Mouse (Mus musculus): ENCODE results near the gene Rtn1.

The Rtn1 gene

DNA sequence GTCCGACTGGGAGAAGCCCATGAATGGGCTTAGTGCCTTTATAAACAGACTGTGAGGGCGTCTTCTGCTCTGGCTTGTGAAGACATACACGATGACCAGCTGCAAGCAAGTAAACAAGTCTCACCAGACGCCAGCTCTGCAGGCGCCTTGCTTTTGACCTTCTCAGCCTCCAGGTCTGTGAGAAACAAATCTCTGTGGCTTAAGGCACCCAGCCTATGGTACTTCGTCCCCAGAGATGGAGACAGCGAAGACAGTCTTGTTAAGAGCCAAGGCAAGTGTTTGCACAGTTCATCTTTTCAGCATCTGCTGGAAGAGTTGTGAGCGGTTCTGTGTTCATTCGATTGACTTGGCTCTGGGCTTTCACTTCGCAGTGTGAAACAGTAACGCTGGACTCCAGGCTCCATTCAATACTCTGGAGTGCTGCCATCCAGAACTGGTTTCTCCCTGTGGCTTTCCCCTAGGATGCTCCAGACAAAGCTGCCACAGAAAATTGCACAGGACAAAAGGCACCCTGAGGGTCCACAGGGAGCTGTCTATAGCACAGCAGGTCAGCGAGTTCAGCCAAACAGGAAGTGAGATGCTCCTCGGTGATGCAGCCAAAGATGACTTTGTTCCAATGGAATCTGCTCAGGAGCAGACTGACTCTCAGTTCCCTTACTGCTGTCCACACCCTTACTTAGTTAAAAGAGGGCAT lies 135.0 kb downstream of the Rtn1 start:
- no peak for DNase-seq

DNA sequence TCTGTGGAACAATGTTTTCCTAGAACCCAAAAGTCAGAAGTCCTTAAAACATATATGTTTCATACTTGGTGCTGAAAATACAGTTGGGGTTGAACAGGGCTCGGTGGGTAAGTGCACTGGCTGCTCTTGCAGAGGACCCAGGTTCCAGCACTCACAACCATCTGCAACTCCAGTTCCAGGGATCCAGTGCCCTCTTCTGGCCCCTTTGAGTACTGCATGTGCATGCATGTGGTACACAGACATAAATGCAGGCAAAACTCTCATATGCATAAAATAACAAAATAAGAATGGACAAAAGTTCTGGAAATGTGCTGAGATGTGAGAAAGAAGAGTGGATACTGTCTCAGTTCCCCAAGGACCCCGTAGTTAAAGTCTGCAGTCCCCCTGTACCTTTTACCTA lies 141.2 kb downstream of the Rtn1 start:
- DNase-seq: no peak

DNA sequence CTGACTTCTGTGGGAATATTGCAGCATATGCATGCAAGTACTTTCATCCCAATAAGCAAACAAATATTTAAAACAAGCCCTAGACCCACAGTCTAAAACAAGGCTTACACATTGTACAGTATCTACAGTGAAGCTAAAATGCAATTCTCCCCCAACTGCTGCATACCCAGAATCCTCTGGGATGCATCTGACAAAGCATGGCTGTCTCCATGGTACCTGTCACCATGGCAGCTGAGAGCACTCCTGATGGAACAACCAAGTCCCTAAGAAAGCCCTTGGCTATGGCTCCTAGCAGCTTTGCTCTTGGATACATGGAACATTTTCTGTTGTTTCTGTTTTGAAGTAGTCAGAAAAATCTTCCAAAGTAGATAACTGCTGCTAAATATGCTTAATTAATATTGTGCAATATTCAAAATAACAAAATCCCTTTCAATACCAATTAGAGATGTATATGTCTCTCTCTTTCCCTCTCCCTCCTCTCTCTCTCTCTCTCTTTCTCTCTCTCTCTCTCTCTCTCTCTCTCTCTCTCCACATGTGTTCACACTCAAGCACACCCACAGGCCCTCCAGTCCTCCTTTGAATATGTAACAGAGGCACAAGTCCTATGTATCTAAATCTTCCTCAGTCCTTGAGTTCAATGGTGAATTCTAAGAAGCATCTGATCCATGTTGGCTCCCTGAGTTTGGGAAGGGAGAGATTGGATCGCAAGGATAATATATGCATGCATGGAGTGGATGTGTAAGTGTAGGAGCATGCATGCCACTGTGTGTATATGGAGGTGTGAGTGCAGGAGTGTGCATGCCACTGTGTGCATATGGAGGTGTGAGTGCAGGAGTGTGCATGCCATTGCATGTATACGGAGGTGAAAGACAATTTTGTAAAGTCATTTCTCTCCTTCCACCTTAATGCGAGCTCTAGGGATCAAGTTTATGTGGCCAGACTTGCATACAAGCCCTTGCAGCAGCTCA lies 143.3 kb downstream of the Rtn1 start:
- no peak for DNase-seq

DNA sequence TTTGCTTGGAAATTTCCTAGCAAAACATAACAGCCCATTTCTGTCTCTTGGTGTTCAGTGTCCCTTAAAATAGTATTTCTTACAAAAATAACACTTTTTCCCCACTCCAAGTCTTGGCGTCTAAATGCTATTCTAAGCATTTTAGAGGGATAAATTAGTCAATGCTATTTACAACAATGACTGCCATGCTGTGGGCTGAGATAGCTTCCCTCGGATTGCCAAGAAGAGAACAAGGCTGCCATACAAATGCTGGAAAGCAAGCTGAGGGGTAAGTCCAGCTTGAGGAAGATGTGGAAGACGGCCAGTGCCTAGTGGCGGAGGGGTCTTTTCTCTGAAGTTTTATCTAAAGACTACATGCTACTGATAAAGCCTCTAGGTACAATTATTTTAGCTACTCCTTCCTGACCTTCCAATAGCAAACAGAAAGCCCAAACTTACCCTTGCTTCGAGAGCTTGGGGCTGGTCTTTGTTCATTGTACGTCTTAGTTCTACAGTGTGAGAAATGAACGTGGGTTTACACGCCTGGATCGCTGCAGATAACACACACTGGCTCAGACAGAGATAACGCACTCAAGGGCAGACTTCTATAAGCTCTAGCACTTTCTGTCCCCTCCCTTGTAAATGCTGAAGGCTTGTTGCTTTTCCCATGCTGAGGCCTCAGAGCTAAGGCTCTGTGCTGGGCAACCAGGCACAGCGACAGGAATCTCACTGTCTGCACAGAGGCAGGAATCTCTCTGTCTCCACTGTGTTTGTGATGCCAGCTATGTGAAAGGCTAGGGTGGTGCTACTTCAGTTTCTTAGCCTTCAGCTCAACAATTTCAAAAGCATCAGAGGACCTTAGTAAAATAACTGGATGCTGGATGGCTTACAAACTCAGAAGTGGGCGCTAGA lies 145.4 kb downstream of the Rtn1 start:
- no peak for DNase-seq

DNA sequence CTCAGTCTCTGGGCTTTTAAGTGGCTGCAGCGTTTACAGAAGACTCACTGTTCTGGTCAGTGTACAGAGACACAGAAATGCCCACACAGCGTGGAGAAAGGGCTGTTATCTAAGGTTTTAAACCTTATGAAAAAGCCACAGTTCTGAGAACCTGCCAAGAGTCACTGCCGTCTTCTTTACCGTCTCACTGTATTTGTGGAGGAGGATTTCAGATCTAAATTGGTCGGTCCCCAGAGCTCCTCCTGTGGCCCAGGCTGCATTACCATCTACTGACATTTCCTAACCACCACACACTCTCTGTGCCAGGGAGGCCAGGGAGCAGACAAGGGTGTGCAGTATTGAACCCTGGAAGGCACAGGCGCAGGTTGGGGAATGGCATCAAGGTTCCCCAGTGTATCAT lies 151.9 kb downstream of the Rtn1 start:
- no peak for DNase-seq

DNA sequence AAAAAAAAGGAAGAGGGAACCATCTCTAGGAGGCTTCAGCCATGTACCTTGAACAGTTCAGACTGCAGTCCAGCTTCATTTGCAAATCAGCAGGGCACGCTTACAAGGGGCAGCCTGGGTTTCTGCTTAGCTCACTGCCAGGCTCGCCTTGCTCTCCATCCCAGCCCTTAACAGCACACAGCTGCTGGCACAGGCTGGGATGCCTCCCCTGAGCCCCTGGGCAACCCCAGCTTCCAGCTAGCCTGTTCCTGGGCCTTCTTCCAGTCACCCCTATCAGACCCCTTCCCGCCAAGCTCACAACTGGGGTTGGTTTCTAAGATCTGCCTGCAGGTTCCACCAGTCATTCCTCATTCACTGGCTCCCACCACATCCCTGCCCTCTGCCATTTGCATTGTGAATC lies 155.8 kb downstream of the Rtn1 start:
- DNase-seq: no peak

DNA sequence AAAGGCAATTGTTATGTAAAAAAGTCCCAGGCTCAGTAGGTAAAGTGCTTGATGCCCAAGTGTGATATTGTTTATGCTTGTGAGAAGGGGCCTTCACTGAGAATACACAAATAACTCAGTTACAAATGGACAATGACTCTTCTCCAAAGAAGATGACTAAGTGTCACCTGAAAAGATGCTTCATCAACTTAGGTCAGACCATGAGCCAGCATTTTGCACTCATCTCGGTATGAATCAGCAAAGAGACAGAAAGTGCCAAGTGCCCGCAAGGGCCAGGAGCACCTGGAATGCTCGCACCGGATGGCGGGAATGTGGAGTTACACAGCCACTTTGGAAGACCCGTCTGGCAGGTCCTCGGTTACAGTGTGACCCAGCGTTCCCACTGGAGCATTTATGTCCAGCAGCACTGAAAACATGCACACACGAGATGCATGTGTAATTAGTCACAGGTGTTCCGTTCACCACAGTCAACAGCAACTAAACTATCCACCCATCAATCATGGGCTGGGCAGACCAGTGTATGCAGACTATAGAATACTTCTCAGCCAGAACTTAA lies 156.9 kb downstream of the Rtn1 start:
- DNase-seq: no peak

DNA sequence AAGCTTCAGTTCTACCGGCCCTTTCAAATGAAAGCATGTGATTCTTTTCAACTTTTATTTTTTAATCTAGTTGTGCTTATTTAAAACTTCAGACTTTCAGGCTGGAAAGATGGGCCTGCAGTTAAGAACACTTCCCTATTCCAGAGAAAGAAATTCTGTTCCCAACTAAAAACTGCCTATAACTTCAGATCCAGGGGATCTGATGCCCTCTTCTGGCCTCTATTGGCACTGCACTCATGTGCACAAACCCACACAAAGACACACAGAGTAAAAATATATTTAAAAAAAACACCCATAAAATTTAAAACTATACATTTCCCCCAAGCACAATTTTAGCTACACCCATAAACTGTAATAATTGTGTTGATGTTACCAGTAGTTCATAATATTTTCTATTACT lies 163.9 kb downstream of the Rtn1 start:
- DNase-seq: no peak

DNA sequence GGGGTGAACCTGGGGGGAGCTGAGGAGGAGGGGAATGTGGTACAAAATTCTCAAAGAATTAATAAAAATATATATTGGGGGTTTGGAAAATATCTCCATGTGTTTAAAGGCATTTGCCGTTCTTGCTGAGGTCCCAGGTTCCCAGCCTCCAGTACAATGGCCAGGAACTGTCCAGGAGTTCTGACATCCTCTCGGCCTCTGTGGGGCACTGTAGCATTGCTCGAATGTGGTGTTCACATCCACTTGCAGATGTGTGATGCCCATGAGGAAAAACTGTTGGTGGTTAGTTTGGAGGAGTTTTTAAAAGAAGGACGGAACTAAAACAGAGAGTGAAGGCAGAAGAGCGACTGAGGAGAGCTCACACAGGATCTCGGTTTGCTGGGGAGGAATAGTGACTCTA lies 166.0 kb downstream of the Rtn1 start:
- no peak for DNase-seq

DNA sequence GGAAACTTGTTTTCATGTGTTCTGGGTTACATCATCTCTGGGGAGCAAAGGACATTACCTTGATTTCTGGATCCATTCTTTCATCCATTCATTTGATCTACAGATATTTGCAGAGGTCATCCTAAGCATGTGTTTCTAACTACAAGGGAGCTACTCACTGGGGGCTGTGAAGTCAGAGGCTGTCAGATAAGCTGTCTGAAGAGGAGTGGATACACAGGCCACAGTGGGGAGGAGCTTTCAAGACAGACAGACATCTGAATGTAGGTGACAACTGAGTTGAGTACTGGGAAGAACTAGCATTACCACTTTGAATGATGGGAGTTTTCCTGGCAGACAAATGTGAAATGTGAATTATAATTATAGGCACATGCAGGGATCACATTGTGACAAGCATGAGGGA lies 168.3 kb downstream of the Rtn1 start:
- no peak for DNase-seq

DNA sequence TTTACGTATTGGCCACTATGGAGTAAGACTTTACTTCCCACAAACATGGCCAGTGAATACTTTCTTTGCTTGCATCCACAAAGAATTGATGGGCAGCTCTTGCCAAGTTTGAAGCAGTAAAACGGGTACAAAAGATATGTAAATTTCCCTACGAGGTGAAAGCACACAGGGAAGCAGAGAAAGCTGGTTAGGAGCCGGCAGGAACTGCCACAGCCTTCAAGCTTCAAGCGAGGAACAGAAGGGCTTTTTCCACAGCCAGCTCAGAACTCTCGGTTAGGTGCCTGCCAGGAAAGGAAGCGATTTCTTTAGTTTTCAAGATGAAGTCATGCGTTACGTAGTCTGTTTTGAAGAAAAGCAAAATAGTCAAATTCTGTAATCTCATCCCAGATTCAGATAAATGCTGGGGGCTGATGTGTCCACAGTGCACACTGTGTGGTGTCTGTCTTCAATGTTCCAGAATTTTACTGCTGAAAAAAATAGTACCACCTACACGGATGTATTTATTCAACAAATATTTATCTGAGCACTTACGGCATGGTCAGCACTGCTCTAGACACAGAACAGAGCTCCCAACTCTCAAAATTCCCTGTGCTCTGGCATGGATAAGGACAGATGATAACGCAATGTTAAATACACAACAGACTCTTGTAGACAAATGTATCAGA lies 169.5 kb downstream of the Rtn1 start:
- no peak for DNase-seq

DNA sequence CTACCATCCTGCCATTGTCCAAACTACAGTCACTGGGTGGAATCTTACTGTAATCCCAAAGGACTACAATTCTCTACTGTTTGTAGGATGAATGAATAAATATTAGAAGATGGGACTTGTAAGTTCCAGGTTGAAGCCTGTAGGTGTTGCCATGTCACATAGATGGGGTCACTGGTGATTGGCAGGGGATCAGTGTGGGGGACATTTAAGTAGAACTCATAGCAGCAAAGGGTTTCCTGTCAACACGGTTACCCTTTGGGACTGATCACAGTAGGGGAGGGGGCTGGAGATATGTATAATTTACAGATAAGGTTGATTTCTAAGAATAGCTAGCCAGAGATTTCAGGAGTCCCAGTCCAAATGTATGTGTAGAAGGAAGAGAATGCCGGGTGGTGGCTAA lies 171.6 kb downstream of the Rtn1 start:
- DNase-seq: no peak

DNA sequence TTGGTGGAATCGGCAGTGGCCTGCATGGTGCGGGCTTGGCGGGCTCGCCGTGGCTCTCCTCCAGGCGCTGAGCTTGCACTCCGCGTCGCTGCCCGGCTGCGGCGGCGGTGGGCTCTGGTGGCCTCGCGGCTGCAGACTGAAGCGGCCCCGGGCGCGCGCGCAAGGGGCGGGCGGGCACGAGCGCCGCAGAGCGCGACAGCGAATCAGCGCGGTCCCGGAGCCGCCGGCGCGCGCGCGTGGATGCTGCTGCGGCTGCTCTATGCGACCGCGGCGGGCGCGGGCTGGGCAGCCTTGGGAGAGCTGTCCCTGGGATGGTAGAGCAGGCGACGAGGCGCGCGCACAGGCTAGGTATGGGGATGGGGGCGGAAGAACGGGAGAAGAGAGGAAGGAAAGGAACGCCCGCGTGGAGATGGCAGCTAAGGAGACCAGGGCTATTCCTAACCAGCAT lies 172.3 kb downstream of the Rtn1 start:
- DNase-seq: no peak

DNA sequence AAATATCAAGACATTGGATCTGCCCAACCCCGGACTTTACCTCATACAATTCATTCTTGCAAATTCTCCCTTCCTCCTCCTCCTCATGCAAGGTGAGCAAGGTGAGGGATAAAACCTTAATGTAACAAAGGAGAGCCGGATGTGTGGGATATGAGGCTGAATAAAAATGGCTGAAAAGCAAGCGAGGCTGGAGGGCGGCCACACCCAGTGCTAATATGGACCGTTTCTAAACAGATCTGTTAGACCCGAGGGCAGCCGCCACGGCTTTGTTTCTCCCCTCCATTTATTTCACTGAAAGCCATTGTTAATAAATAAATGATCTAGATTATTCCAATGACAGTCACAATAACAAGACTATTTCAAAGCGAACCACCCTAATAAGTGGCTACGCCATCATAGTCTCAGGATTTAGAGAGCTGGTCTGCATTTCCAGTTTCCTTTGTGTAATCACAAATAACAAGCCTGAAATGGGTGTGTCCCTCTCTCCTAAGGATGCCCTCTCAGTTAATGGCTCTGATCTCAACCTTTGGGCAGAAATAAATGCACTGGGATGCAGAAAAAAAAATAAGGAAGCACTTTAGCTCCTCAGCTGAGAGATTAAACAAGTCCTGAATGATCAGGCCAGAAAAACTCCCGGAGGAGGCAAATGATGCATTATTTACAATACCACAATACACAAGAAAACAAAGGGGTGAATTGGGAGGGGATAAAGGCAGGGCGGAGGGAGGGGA lies 173.1 kb downstream of the Rtn1 start:
- no peak for DNase-seq

DNA sequence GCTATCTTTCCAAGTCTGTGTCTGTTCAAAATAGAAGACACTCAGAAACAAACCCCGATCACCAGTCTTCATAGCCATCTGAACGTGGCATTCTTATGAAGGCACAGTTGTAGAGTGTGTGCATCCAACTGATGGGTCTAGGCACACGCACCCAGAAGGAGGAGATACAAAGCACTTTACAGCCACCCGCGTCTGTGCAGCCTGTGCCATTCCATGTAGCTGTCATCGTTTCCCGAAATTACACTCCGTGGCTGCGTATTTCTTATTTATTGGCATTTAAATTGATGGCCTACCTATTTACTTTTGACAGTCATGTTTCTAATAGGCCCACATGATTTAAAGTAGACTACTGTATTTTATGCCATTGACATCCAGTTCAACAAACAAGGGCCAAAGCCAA lies 173.9 kb downstream of the Rtn1 start:
- DNase-seq: no peak

DNA sequence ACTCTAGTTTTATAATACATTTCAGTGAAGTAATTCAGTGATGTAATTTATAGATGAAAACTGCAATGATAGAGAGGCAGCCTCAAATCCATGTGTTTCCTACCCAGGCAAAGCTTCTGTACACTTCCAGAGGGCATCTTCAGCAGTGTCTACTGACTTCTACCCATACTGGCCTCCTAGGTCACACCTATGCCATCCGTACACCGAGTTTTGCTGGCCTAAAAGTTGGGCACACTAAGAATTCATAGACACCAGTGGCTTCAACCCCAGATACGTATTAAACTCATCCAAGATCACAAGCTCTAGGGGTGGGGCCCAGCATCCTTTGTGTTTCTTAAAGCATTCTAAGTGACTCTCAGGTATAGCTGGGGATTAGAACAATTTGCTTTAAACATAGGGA lies 174.7 kb downstream of the Rtn1 start:
- DNase-seq: no peak

DNA sequence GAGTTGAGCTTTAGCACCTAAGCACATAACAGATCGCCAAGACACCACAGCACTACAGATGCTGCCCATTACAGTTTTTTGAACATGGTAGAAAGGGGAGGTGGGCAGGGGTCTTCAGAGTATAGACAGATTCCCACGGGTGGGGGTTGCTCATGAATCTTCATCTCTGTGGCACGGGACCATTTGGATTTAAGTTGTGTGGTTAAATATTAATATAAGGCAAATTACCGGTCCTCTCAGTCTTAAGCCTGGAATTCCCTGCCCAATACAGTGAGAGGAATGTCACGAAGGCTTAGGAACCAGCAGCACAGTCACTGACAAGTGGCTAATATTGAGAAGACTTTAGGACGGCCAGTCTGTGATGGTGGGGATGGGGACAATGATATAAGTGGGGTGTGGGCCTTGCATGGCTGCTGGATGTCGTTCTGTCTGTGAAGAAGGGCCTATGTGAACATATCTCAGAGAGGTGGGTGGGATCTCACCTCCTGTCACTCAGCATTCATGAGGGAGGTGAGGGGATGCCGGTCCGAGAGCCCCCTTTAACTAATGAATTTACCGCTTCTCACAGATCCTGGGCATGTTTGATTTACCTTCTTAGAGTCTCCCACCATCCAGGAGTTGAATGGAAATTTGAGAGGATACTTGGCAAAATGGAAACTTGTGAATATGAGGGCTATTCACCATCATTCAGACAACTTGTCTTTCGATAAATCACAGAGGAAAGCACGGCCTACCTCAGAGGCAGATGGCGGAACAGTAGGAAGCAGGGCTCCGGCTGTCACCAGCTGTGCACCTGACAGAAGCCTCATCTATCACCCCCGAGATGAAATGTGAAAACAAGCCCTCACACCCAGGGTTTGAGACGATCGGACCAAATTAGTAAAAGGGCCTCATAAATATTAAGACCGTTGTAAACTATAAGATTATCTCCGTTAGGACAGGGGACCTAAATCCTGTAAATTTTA lies 175.7 kb downstream of the Rtn1 start:
- no peak for DNase-seq

DNA sequence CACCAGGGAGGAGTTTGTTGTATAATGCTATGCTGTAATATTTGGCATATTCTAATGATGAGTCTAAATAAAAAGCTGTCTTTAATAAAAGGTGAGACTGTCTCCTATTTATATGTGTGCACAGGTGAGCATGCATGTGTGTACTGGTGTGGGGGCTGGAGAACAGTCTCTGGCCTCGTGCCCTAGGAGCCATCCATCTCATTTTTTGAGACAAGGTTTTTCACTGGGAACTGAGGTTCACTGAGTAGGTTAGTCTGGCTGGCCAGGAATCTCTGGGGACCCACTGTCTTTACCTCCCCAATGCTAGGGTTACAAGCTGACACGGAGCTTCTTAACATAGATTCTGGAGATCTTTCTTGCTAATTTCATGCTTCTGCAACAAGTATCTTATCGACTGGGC lies 176.7 kb downstream of the Rtn1 start:
- no peak for DNase-seq

DNA sequence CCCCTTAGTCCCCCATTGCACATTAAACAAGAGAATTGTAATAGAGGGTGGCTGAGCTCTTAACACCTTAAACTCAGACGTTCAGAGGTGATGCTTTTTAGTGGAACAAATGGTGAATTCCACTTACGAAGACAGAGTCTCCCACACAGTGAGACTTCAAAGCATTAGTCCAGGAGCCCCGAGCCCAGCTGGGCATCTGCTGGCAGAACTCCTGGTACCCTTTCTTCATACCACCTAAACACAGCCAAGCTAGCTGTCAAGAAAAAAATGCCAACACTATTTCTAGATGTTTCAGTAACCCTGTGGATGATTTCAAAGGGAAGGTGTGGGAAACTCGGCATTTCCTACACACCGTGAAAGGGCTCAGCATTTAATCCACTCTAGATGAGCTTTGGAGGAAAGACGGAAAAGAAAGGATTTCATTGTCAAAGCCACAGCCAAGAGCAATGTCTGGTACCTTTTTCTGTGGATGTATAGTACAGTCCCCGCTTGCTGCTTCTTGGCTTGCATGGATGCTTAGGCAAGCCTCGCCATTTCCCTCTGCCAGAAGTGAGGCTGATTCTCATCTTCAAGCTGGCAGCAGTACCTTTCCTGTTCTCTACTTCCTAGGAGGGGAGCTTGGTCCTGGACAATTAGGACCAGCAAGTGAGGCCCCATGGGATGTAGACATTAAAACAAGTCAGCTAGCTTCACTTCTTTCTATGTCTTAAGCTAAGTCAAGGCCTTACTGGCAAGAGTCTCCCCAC lies 179.2 kb downstream of the Rtn1 start:
- DNase-seq: no peak

DNA sequence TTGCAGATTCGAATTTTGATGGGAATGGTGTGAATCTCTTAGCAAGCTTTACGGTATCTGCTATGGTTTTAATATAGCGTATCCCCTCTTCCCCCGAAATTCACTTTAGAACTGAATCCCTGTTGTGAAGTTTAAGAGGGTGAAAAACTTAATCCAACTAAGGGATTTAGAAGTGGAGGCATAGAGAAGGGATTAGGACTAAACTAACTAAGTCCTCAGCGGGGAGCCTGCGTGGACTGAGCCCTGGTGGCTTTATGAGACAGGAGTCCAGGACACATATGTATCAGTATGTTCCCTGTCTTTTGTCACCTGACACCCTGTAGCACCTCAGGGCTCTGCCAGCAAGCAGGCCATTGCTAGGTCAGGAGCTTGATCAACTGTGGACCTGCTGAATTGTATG lies 181.1 kb downstream of the Rtn1 start:
- no peak for DNase-seq

Data from lung, adult 18-20 months (tissue).